Mouse (Mus musculus) E14TG2a.4 (cell line): ENCODE results near the gene Erp29.

Experiments used
- CTCF ChIP-seq: conservative IDR thresholded peaks from 2 replicates; pipeline ENCODE4 v1.5.1; 2014; ENCODE audit warnings: low read length
- POU5F1 ChIP-seq: IDR thresholded peaks from 2 replicates; pipeline ENCODE4 v1.6.1; 2014; ENCODE audit warnings: low read length, borderline replicate concordance

DNA sequence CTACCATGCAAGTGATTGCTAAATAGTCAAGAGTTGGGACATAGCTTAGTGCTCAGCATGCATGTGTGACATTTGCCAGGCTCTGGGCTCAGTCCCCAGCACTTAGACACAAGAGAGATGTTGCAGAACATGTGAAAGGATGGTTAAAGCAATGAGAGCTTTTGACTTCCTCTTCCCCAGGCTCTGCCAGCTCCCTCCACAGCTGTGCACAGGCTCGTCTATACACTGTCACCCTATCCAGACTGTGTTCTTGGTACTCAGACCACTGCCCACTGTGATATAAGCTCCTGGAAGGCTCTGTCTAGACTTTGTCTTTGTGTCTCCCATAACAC is 9.8 kb upstream of the Erp29 start:
- TF ChIP-seq CTCF (no peak), POU5F1 (no peak)
